Mouse (Mus musculus) megakaryocyte, embryonic 14.5 days (primary cell): ENCODE measurements around the gene Tmem30a. TPM values are rescaled to one million over a fixed set of nuclear protein-coding genes. Genes with fewer than 3 reads are reported as not detected.

Source experiments
- H3K27me3 ChIP-seq: replicated peaks from 2 replicates; pipeline ENCODE3; 2012; ENCODE audit warnings: inconsistent platforms
- H3K36me3 ChIP-seq: replicated peaks from 2 replicates; pipeline ENCODE3; 2012; ENCODE audit warnings: low read length, inconsistent platforms, mixed read lengths
- H3K4me1 ChIP-seq: 2 replicates; pipeline ENCODE4 v1.6.1; 2012; ENCODE audit warnings: inconsistent platforms
- H3K4me3 ChIP-seq: replicated peaks from 2 replicates; pipeline ENCODE3; 2012; ENCODE audit warnings: moderate library complexity, mild to moderate bottlenecking, inconsistent platforms
- H3K9me3 ChIP-seq: 2 replicates; pipeline ENCODE4 v1.6.1; 2012; ENCODE audit warnings: inconsistent platforms
- FLI1 ChIP-seq: IDR thresholded peaks from 2 replicates; pipeline ENCODE4 v1.6.1; 2012; ENCODE audit warnings: low read length, inconsistent platforms, mixed read lengths
- GATA1 ChIP-seq: IDR thresholded peaks from 3 replicates; pipeline ENCODE4 v1.6.1; 2012; ENCODE audit warnings: mixed read lengths, low read length, inconsistent platforms, borderline replicate concordance
- polyA plus RNA-seq: library from polyadenylated mRNA; stranded (reverse); fragments of >175 nt; gene quantifications from 2 replicates; pipeline ENCODE4 v1.2.3, GENCODE M21; 2012; ENCODE audit warnings: low replicate concordance; ENCODE audit not compliant: insufficient read depth

Gene Tmem30a
- polyA plus RNA-seq, 1 experiment: 64.6 TPM

GRCm38 (mm10) chr9:79796461-79797135 lies 3.3 kb upstream of the Tmem30a start:
- H3K4me3 ChIP-seq: no peak overlapping the region
- H3K4me1 ChIP-seq: peaks cover 26% of the 10 kb centered on the region
- H3K36me3 ChIP-seq: no peaks in the 10 kb centered on the region
- TF ChIP-seq GATA1 (no peak), FLI1 (no peak)
- H3K9me3 ChIP-seq: no peaks in the 10 kb centered on the region
- no peaks in the 10 kb centered on the region for H3K27me3 ChIP-seq

GRCm38 (mm10) chr9:79795076-79795475 lies 1.8 kb upstream of the Tmem30a start:
- Histone ChIP-seq H3K9me3 (no peaks in the 10 kb centered on the region), H3K36me3 (no peaks in the 10 kb centered on the region), H3K27me3 (no peaks in the 10 kb centered on the region), H3K4me3 (peak overlapping the region; percentile 54), H3K4me1 (peaks cover 37% of the 10 kb centered on the region)
- TF ChIP-seq GATA1 (no peak), FLI1 (no peak)

GRCm38 (mm10) chr9:79785794-79786085 lies 7.6 kb downstream of the Tmem30a start:
- Histone ChIP-seq H3K36me3 (peaks cover 5% of the 10 kb centered on the region), H3K4me1 (peaks cover 60% of the 10 kb centered on the region), H3K9me3 (no peaks in the 10 kb centered on the region), H3K4me3 (no peak overlapping the region), H3K27me3 (no peaks in the 10 kb centered on the region)
- TF ChIP-seq GATA1 (no peak), FLI1 (no peak)

GRCm38 (mm10) chr9:79784934-79785793 lies 8.1 kb downstream of the Tmem30a start:
- Histone ChIP-seq H3K4me1 (peaks cover 55% of the 10 kb centered on the region), H3K4me3 (no peak overlapping the region), H3K27me3 (no peaks in the 10 kb centered on the region), H3K9me3 (no peaks in the 10 kb centered on the region), H3K36me3 (peaks cover 7% of the 10 kb centered on the region)
- TF ChIP-seq GATA1 (no peak), FLI1 (no peak)

- Histone ChIP-seq H3K36me3 (peaks cover 11% of the 10 kb centered on the region), H3K4me1 (peaks cover 50% of the 10 kb centered on the region), H3K4me3 (no peak overlapping the region), H3K27me3 (no peaks in the 10 kb centered on the region), H3K9me3 (no peaks in the 10 kb centered on the region)
- no peak for TF ChIP-seq GATA1
- TF ChIP-seq FLI1: no peak
These were observed 8.9 kb downstream of the Tmem30a start for GRCm38 (mm10) chr9:79784439-79784838.

GRCm38 (mm10) chr9:79779354-79779753 lies 14.0 kb downstream of the Tmem30a start:
- H3K4me3 ChIP-seq: no peak overlapping the region
- H3K9me3 ChIP-seq: no peaks in the 10 kb centered on the region
- H3K4me1 ChIP-seq: peaks cover 15% of the 10 kb centered on the region
- no peaks in the 10 kb centered on the region for H3K27me3 ChIP-seq
- TF ChIP-seq GATA1 (no peak), FLI1 (no peak)
- H3K36me3 ChIP-seq: peaks cover 47% of the 10 kb centered on the region

- Histone ChIP-seq H3K9me3 (peaks cover 12% of the 10 kb centered on the region), H3K4me3 (no peak overlapping the region), H3K27me3 (no peaks in the 10 kb centered on the region), H3K36me3 (peaks cover 36% of the 10 kb centered on the region), H3K4me1 (peaks cover 7% of the 10 kb centered on the region; the same call in 1 of the 2 replicates)
- no peak for TF ChIP-seq FLI1
- TF ChIP-seq GATA1: no peak
These were observed 26.2 kb downstream of the Tmem30a start for GRCm38 (mm10) chr9:79766991-79767545.

GRCm38 (mm10) chr9:79765329-79765728 lies 28.0 kb downstream of the Tmem30a start:
- H3K9me3 ChIP-seq: peaks cover 12% of the 10 kb centered on the region
- peaks cover 10% of the 10 kb centered on the region; the same call in 1 of the 2 replicates for H3K4me1 ChIP-seq
- no peak for TF ChIP-seq FLI1
- no peak for TF ChIP-seq GATA1
- no peaks in the 10 kb centered on the region for H3K27me3 ChIP-seq
- H3K4me3 ChIP-seq: no peak overlapping the region
- H3K36me3 ChIP-seq: peaks cover 19% of the 10 kb centered on the region

GRCm38 (mm10) chr9:79762519-79762918 lies 30.8 kb downstream of the Tmem30a start:
- no peak overlapping the region for H3K4me3 ChIP-seq
- H3K27me3 ChIP-seq: no peaks in the 10 kb centered on the region
- peaks cover 10% of the 10 kb centered on the region for H3K36me3 ChIP-seq
- H3K4me1 ChIP-seq: peaks cover 27% of the 10 kb centered on the region
- peaks cover 12% of the 10 kb centered on the region for H3K9me3 ChIP-seq
- no peak for TF ChIP-seq FLI1
- no peak for TF ChIP-seq GATA1

GRCm38 (mm10) chr9:79760076-79760475 lies 33.2 kb downstream of the Tmem30a start:
- Histone ChIP-seq H3K9me3 (peaks cover 12% of the 10 kb centered on the region), H3K27me3 (no peaks in the 10 kb centered on the region), H3K4me1 (peaks cover 22% of the 10 kb centered on the region), H3K4me3 (peak overlapping the region; percentile 92), H3K36me3 (peaks cover 34% of the 10 kb centered on the region)
- no peak for TF ChIP-seq FLI1
- TF ChIP-seq GATA1: no peak
